Mouse (Mus musculus) adrenal gland, postnatal 10 days (tissue): ENCODE data around the gene Gclm. TPM values are rescaled to one million over a fixed set of nuclear protein-coding genes. Genes with fewer than 3 reads are reported as not detected.

Experiments
- DNase-seq: peaks from one replicate; pipeline ENCODE4 v3.0.0; 2021; ENCODE audit warnings: mixed read lengths
- microRNA-seq: library from miRNA; unstranded; fragments of <30 nt; microRNA quantifications from one replicate; pipeline ENCODE4 v1.2.0, GENCODE M21; 2021
- total RNA-seq, 2 experiments: library from RNA; stranded (reverse); gene quantifications; 2 replicates each; pipeline ENCODE4 v1.2.3; 2021

Gclm gene
- total RNA-seq, 2 experiments from 2014 or later = 89.2 to 102 TPM

- peak; percentile 98 for DNase-seq
Observed at GRCm38 (mm10) chr3:122292300-122293222, 47.2 kb downstream of the Gclm start.

GRCm38 (mm10) chr3:122293223-122293953 is 48.0 kb downstream of the Gclm start:
- DNase-seq = peak; percentile 91

GRCm38 (mm10) chr3:122293954-122294850 is 48.8 kb downstream of the Gclm start, which contains the start of gene Bcar3:
Gene Bcar3 (plus strand): TSS chr3:122294136.
- peak; percentile 91 for DNase-seq

GRCm38 (mm10) chr3:122295511-122295910 is 50.2 kb downstream of the Gclm start:
- peak; percentile 72 for DNase-seq

- DNase-seq = peak; percentile 76
Observed at GRCm38 (mm10) chr3:122296979-122297378, 51.6 kb downstream of the Gclm start.

GRCm38 (mm10) chr3:122300983-122301919 is 55.9 kb downstream of the Gclm start:
- DNase-seq = peak; percentile 80

GRCm38 (mm10) chr3:122304560-122304959 is 59.2 kb downstream of the Gclm start:
- no peak for DNase-seq

GRCm38 (mm10) chr3:122307894-122308671 is 62.7 kb downstream of the Gclm start:
- DNase-seq = no peak

- no peak for DNase-seq
Observed at GRCm38 (mm10) chr3:122308981-122309380, 63.6 kb downstream of the Gclm start.

GRCm38 (mm10) chr3:122312078-122312477 is 66.7 kb downstream of the Gclm start:
- peak; percentile 94 for DNase-seq

GRCm38 (mm10) chr3:122312936-122313629 is 67.7 kb downstream of the Gclm start:
- DNase-seq = peak; percentile 54

- DNase-seq = peak; percentile 18
Observed at GRCm38 (mm10) chr3:122313936-122314335, 68.6 kb downstream of the Gclm start.

GRCm38 (mm10) chr3:122316621-122317020 is 71.3 kb downstream of the Gclm start:
- DNase-seq = peak; percentile 26

- DNase-seq = peak; percentile 32
Observed at GRCm38 (mm10) chr3:122317339-122317738, 72.0 kb downstream of the Gclm start.

Small RNAs within 50 kb of the gene (microRNA-seq; reads per million reads assigned to microRNA genes)
- not detected for gene Gm22903
- 75.7 reads per million, percentile 41 among the genes with 10 or more reads in this experiment for gene Mir760

Other genes starting within 250 kb of the Gclm start
- 1 to 10 TPM; 1.8 to 2.7 TPM for gene Abca4, start 201.1 kb upstream of the Gclm start, total RNA-seq
- 10 to 100 TPM; 40.0 to 45.0 TPM for gene Dnttip2, start 28.8 kb downstream of the Gclm start, total RNA-seq
- 10 to 100 TPM; 42.4 to 43.9 TPM for gene Bcar3, start 48.6 kb downstream of the Gclm start, total RNA-seq